In the genomic region with DNA sequence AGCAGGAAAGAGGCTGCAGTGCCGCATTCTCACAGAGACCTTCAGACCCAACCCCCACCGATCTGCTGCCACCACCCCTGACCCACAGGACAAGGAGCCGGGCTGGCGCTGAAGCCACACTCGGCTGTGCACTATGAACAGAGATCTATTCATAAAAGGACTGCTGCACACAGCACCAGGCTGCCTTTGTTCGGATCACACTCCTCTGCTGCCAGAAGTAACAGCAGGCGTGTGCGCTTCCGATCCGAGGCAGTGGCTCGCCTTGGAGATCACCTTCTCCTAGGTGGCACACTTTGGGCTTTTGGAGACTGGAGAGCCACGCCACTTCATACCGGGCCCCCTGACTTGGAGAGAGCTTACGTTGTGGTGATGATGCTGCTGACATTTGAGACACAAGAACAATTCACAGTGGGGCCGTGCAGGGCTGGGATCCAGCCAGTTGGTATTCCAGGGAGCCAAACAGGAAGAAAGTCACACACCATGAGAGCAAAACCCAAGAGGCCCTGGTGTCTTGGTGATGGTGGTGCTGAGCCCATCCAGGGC, we compare ENCODE assay signal across 8 mouse cellular contexts. TPM values are rescaled to one million over a fixed set of nuclear protein-coding genes. Genes with fewer than 3 reads are reported as not detected.
DNase-seq lines count a peak whose midpoint lies in the region; ATAC-seq and TF ChIP-seq lines count a peak whose summit lies in the region.

No protein-coding gene starts in this region.

- no peak for TF ChIP-seq CTCF in forebrain, postnatal 0 days (IDR thresholded peaks at IDR 0.05; ENCODE audit: low read depth)

- H3K4me2 ChIP-seq in kidney, embryonic 15.5 days = peak overlapping the region; percentile 31
- H3K4me2 ChIP-seq in forebrain, postnatal 0 days (ENCODE audit: low read depth) = peak overlapping the region; percentile 37
- H3K4me2 ChIP-seq in midbrain, embryonic 12.5 days (replicated peaks) = peak overlapping the region; percentile 43

- H3K36me3 ChIP-seq in kidney, embryonic 15.5 days = no peaks in the 10 kb centered on the region
- H3K36me3 ChIP-seq in forebrain, postnatal 0 days (ENCODE audit: insufficient read depth) = no peaks in the 10 kb centered on the region
- no peaks in the 10 kb centered on the region for H3K36me3 ChIP-seq in midbrain, embryonic 12.5 days

- 0 out of 2 replicates have a peak, but pooled peaks have one; percentile 13 for ATAC-seq in kidney, embryonic 15.5 days (replicated peaks; ENCODE audit: low FRiP score)
- ATAC-seq in forebrain, postnatal 0 days = peak; percentile 91
- ATAC-seq in midbrain, embryonic 12.5 days (ENCODE audit: low FRiP score, low read depth) = peak; percentile 82

- peak overlapping the region; percentile 89 for H3K27ac ChIP-seq in kidney, embryonic 15.5 days
- no peak overlapping the region for H3K27ac ChIP-seq in forebrain, postnatal 0 days (ENCODE audit: low read depth, low read length)
- peak overlapping the region; percentile 46 for H3K27ac ChIP-seq in midbrain, embryonic 12.5 days (replicated peaks)

- H3K4me1 ChIP-seq in kidney, embryonic 15.5 days = peaks cover 83% of the 10 kb centered on the region
- H3K4me1 ChIP-seq in forebrain, postnatal 0 days (ENCODE audit: insufficient read depth) = 0 out of 2 replicates have a peak, but pooled peaks cover 4% of the 10 kb centered on the region
- H3K4me1 ChIP-seq in midbrain, embryonic 12.5 days = peaks cover 59% of the 10 kb centered on the region

- H3K4me3 ChIP-seq in kidney, embryonic 15.5 days (replicated peaks) = no peak overlapping the region
- no peak overlapping the region for H3K4me3 ChIP-seq in forebrain, postnatal 0 days (ENCODE audit: low read depth, low read length)
- no peak overlapping the region for H3K4me3 ChIP-seq in midbrain, embryonic 12.5 days

- no peak for DNase-seq in kidney, adult 8-10 months
- DNase-seq in adipocyte (ENCODE audit: low spot score) = peak; percentile 69
- peak; percentile 70 for DNase-seq in forebrain, postnatal 0 days
- no peak for DNase-seq in B cell, adult 2 months
- DNase-seq in thymus, postnatal 25 days = no peak
- DNase-seq in thymus, postnatal 0 days (ENCODE audit: low spot score) = no peak

- 30% methylated on average over 15 of the region's 15 CpGs for WGBS in kidney, embryonic 15.5 days
- WGBS in forebrain, postnatal 0 days = 5% methylated on average over 15 of the region's 15 CpGs
- WGBS in midbrain, embryonic 12.5 days = 4% methylated on average over 15 of the region's 15 CpGs

- H3K9ac ChIP-seq in kidney, embryonic 15.5 days = no peak overlapping the region
- no peak overlapping the region for H3K9ac ChIP-seq in forebrain, postnatal 0 days
- H3K9ac ChIP-seq in midbrain, embryonic 12.5 days (replicated peaks) = no peak overlapping the region; the same call in 1 of the 2 replicates

- peaks cover 35% of the 10 kb centered on the region for H3K27me3 ChIP-seq in kidney, embryonic 15.5 days
- no peaks in the 10 kb centered on the region for H3K27me3 ChIP-seq in forebrain, postnatal 0 days (ENCODE audit: insufficient read depth, low read length)
- H3K27me3 ChIP-seq in midbrain, embryonic 12.5 days = peaks cover 31% of the 10 kb centered on the region

- no peaks in the 10 kb centered on the region for H3K9me3 ChIP-seq in kidney, embryonic 15.5 days (replicated peaks)
- H3K9me3 ChIP-seq in forebrain, postnatal 0 days (ENCODE audit: low read length) = no peaks in the 10 kb centered on the region
- no peaks in the 10 kb centered on the region for H3K9me3 ChIP-seq in midbrain, embryonic 12.5 days

RNA-seq across cellular contexts. Expression of gene Irs2, which starts 47.9 kb away (rescaled TPM):
- 5.6 and 5.7 TPM in 2 replicates for polyA plus RNA-seq in kidney, embryonic 15.5 days (2015; fragmentation: Nextera tagmentation; extraction: Ambion mirVana)
- total RNA-seq in forebrain, postnatal 0 days (2014; rRNA removed) = 28.2 and 37.3 TPM in 2 replicates
- 5.5 and 7.6 TPM in 2 replicates for polyA plus RNA-seq in forebrain, postnatal 0 days (2015; fragmentation: Nextera tagmentation; extraction: Ambion mirVana)
- polyA plus RNA-seq in midbrain, embryonic 12.5 days (2016; fragmentation: Nextera tagmentation; extraction: Ambion mirVana) = 7.9 and 10.0 TPM in 2 replicates
- polyA plus RNA-seq in thymus, postnatal 0 days (2015; fragmentation: Nextera tagmentation; extraction: Ambion mirVana) = 4.5 TPM in 2 replicates

Comparison
In these comparisons a context has a peak if more than half of its experiments do, and no peak if none do; other contexts are left out.
1. ATAC-seq: peak in every context shown above with its lines; median percentile 91 in forebrain, postnatal 0 days; 82 in midbrain, embryonic 12.5 days; 13 in kidney, embryonic 15.5 days.
2. DNase-seq: peak in adipocyte (single experiment) and forebrain, postnatal 0 days (single experiment); none in kidney, adult 8-10 months (0 of 2), B cell, adult 2 months (0 of 2), thymus, postnatal 25 days (single experiment) and thymus, postnatal 0 days (single experiment).
3. Peak in every context shown above with its lines, with median percentiles within 50 percentile points of each other: H3K4me2 ChIP-seq.